Mouse (Mus musculus): ENCODE measurements around the gene Scamp5. TPM values are rescaled to one million over a fixed set of nuclear protein-coding genes. Genes with fewer than 3 reads are reported as not detected.

The Scamp5 gene
- polyA plus RNA-seq, 1 experiment from 2014 or later, result 17.3 TPM

- no peaks in the 10 kb centered on the region; the same call in 1 of the 2 replicates for H3K4me1 ChIP-seq
- no peak for DNase-seq (ENCODE audit: low spot score)
- no peak overlapping the region for H3K27ac ChIP-seq (replicated peaks)
- H3K9me3 ChIP-seq (replicated peaks), result 0 out of 2 replicates have a peak, but pooled peaks cover 3% of the 10 kb centered on the region
- peaks cover 29% of the 10 kb centered on the region for H3K27me3 ChIP-seq (ENCODE audit: low read depth, poor library complexity, severe bottlenecking)
- H3K36me3 ChIP-seq, result no peaks in the 10 kb centered on the region
- no peak overlapping the region for H3K4me3 ChIP-seq
These were observed 27.1 kb upstream of the Scamp5 start for GRCm38 (mm10) chr9:57494970-57495369.

- 0 out of 2 replicates have a peak, but pooled peaks cover 3% of the 10 kb centered on the region for H3K9me3 ChIP-seq (replicated peaks)
- peaks cover 15% of the 10 kb centered on the region for H3K27me3 ChIP-seq (ENCODE audit: low read depth, poor library complexity, severe bottlenecking)
- H3K36me3 ChIP-seq, result no peaks in the 10 kb centered on the region
- H3K4me3 ChIP-seq, result no peak overlapping the region
- H3K27ac ChIP-seq (replicated peaks), result no peak overlapping the region
- WGBS, result 89% methylated on average over 2 of the region's 2 CpGs
- no peaks in the 10 kb centered on the region for H3K4me1 ChIP-seq
- DNase-seq (ENCODE audit: low spot score), result no peak
These were observed 25.7 kb upstream of the Scamp5 start for GRCm38 (mm10) chr9:57493532-57493931.

DNA sequence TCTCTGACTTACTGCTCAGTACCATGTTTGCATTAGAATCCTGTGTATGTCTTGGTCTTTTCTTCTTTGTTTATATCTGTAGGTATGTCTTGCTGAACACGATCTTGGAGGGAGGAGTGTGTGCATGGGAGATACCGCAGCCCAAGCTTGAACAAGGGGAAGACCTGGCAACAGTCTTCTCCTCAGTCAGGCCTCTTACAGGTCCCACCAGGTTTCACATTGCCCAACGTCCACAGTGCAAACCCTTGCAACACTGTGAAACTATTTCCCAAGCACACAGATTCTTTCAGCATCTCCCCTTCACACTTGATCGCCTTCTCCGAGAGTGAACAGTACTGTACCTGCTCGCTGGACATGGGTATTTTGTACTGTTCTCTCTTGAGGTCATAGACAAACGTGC lies 19.9 kb upstream of the Scamp5 start:
- WGBS, result 80% methylated on average over 7 of the region's 7 CpGs

GRCm38 (mm10) chr9:57485774-57486173 lies 17.9 kb upstream of the Scamp5 start:
- Histone ChIP-seq H3K4me3 (no peak overlapping the region), H3K4me1 (peaks cover 4% of the 10 kb centered on the region; the same call in 1 of the 2 replicates), H3K27ac (replicated peaks) (no peak overlapping the region), H3K9me3 (replicated peaks) (0 out of 2 replicates have a peak, but pooled peaks cover 3% of the 10 kb centered on the region), H3K36me3 (no peaks in the 10 kb centered on the region), H3K27me3 (ENCODE audit: low read depth, poor library complexity, severe bottlenecking) (peaks cover 20% of the 10 kb centered on the region)
- WGBS, result 15% methylated on average over 7 of the region's 7 CpGs
- peak; percentile 73 for DNase-seq (ENCODE audit: low spot score)

More for the DNA sequence above, 19.9 kb upstream of the Scamp5 start:
- peaks cover 4% of the 10 kb centered on the region; the same call in 1 of the 2 replicates for H3K4me1 ChIP-seq
- no peak for DNase-seq (ENCODE audit: low spot score)
- no peaks in the 10 kb centered on the region for H3K36me3 ChIP-seq
- H3K9me3 ChIP-seq (replicated peaks), result 0 out of 2 replicates have a peak, but pooled peaks cover 3% of the 10 kb centered on the region
- H3K27me3 ChIP-seq (ENCODE audit: low read depth, poor library complexity, severe bottlenecking), result peaks cover 20% of the 10 kb centered on the region
- no peak overlapping the region for H3K4me3 ChIP-seq
- no peak overlapping the region for H3K27ac ChIP-seq (replicated peaks)

DNA sequence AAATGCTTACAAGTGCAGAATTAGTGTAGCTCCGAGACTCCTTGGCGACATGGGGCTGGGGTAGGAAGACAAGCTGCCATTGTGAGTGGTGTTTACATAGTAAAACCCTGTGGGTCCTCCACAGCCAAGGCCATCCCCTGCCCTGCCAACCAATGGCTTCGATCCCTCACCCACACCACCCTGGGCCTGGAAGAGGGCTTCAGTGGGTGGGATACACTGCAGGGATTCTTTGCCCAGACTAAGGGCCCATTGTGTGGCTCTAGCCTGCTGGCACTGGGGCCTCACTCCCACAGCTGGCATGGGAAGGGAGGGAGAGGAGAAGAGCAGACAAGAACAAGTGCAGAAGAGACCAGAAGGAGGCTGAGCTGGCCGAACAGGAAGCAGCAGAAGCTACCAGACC lies 1.1 kb upstream of the Scamp5 start:
- Histone ChIP-seq H3K4me1 (peaks cover 32% of the 10 kb centered on the region), H3K27me3 (ENCODE audit: low read depth, poor library complexity, severe bottlenecking) (peaks cover 10% of the 10 kb centered on the region), H3K36me3 (no peaks in the 10 kb centered on the region), H3K9me3 (replicated peaks) (no peaks in the 10 kb centered on the region), H3K27ac (replicated peaks) (no peak overlapping the region), H3K4me3 (no peak overlapping the region)
- DNase-seq (ENCODE audit: low spot score), result no peak
- WGBS, result 80% methylated on average over 4 of the region's 4 CpGs

DNA sequence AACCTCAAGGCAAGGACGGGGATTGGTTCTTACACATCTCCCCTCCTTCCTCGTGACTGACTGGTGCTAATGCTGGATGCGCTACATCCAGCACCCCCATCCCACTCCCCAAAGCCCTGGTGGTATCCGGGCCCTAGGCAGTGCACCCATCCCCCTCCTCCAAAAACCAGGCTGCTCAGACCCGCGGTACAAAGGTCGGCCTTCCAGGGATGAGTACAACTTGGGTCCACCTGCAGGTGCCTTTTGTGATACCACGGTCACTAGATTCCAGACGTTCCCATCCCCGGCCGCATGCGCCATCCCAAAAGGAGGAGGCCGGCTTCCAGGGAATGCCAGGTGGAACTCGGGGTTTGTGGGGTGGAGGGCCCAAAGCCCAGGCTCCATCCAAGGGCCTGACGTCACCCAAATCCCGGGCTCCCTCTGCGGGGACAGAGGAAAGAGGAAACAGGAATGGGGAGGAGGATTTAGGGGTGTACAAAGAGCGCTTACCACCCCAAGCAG lies 539 bp downstream of the Scamp5 start:
- Histone ChIP-seq H3K4me3 (peak overlapping the region; percentile 78), H3K27me3 (ENCODE audit: low read depth, poor library complexity, severe bottlenecking) (peaks cover 10% of the 10 kb centered on the region), H3K4me1 (peaks cover 32% of the 10 kb centered on the region), H3K36me3 (no peaks in the 10 kb centered on the region), H3K27ac (replicated peaks) (peak overlapping the region; percentile 88), H3K9me3 (replicated peaks) (no peaks in the 10 kb centered on the region)
- DNase-seq (ENCODE audit: low spot score), result peak; percentile 48
- WGBS, result under 1% methylated on average over 18 of the region's 18 CpGs

GRCm38 (mm10) chr9:57466101-57466500 lies 1.8 kb downstream of the Scamp5 start:
- H3K27me3 ChIP-seq (ENCODE audit: low read depth, poor library complexity, severe bottlenecking), result peaks cover 10% of the 10 kb centered on the region
- no peaks in the 10 kb centered on the region for H3K36me3 ChIP-seq
- no peak overlapping the region for H3K27ac ChIP-seq (replicated peaks)
- H3K4me3 ChIP-seq, result 0 out of 2 replicates have a peak overlapping the region, but pooled peaks have one; percentile 78
- no peaks in the 10 kb centered on the region for H3K9me3 ChIP-seq (replicated peaks)
- H3K4me1 ChIP-seq, result peaks cover 32% of the 10 kb centered on the region
- no peak for DNase-seq (ENCODE audit: low spot score)
- WGBS, result 77% methylated on average over 3 of the region's 3 CpGs

DNA sequence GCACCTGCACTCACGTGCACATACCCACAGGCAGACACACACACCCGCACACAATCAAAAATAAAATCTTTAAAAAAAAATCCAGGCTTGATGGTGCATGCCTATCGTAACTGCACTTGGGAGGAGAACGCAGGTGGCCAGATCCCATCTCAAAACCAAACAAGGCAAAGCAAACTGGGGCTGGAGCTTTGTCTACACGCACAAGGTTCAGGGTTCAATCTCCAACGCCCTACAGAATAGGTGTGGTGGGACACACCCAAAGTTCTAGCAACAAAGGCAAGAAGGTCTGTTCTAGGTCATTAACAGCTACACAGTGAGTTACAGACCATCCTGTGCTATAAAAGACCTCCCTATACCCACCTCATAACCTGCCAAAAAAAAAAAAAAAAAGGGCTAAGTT lies 5.0 kb downstream of the Scamp5 start:
- H3K4me1 ChIP-seq, result peaks cover 23% of the 10 kb centered on the region
- H3K9me3 ChIP-seq (replicated peaks), result no peaks in the 10 kb centered on the region
- WGBS, result 86% methylated on average over 6 of the region's 6 CpGs
- no peak overlapping the region for H3K27ac ChIP-seq (replicated peaks)
- peaks cover 6% of the 10 kb centered on the region for H3K27me3 ChIP-seq (ENCODE audit: low read depth, poor library complexity, severe bottlenecking)
- H3K36me3 ChIP-seq, result no peaks in the 10 kb centered on the region
- no peak for DNase-seq (ENCODE audit: low spot score)
- H3K4me3 ChIP-seq, result no peak overlapping the region

DNA sequence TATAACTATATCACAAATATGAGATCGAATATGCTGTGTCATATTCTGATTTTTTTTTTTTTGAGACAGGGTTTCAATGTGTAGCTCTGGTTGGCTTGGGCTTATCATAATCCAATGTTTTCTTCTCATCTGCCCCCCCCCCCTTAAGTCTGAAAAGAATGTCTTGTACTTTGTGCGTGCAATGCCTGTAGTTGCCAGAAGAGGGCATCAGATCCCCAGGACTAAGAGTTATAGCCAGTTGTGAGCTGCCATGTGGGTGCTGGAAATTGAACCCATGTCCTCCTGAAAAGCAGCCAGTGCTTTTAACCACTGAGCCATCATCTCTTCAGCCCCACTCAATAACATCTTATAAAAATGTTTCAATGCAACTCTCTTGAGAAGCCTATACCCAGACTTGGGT lies 8.2 kb downstream of the Scamp5 start:
- Histone ChIP-seq H3K9me3 (replicated peaks) (no peaks in the 10 kb centered on the region), H3K4me3 (no peak overlapping the region), H3K4me1 (no peaks in the 10 kb centered on the region), H3K36me3 (no peaks in the 10 kb centered on the region), H3K27ac (replicated peaks) (no peak overlapping the region), H3K27me3 (ENCODE audit: low read depth, poor library complexity, severe bottlenecking) (no peaks in the 10 kb centered on the region)
- no peak for DNase-seq (ENCODE audit: low spot score)
- WGBS, result 91% methylated on average over 2 of the region's 2 CpGs

GRCm38 (mm10) chr9:57453516-57453915 lies 14.3 kb downstream of the Scamp5 start:
- WGBS, result 90% methylated on average over 4 of the region's 4 CpGs
- no peak for DNase-seq (ENCODE audit: low spot score)

DNA sequence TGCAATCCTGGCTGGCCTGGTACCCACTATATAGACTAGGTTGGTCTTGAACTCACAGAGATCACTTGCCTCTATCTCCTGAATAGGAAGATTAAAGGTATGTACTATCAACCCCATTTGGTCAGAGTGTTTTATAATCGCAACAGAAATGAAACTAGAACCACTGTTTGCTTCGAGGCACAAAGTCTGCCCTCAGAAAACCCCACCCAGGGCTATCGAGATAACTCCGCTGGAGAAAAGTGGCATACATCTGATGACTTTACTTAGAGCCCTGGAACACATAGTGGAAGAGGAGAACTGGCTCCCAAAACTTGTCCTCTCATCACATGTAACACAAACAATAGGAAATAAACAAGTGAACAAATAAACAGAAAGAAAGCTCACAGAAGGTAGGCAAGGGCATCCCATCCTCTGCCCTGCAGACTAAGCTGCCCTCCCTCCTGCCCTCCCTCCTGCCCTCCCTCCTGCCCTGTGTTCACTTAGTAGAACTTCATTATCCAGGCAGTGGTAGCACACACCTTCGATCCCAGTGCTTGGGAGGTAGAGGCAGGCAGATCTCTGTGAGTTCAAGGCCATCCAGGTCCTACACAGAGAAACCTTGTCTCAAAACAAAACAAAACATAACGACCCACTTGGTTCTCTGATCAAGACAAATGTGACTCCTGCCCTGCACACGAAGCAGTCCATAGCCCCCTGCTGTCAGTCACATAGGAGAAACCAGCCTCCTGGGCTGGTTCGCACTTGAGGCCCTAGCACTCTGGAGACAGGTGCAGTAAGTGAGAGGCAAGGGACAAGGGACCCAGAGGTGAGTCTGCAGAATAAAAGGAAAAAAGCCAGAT lies 15.0 kb downstream of the Scamp5 start:
- Histone ChIP-seq H3K27ac (replicated peaks) (no peak overlapping the region), H3K4me3 (no peak overlapping the region), H3K4me1 (no peaks in the 10 kb centered on the region), H3K9me3 (replicated peaks) (no peaks in the 10 kb centered on the region), H3K36me3 (peaks cover 33% of the 10 kb centered on the region), H3K27me3 (ENCODE audit: low read depth, poor library complexity, severe bottlenecking) (no peaks in the 10 kb centered on the region)
- DNase-seq (ENCODE audit: low spot score), result no peak
- 87% methylated on average over 8 of the region's 8 CpGs for WGBS

More at GRCm38 (mm10) chr9:57453516-57453915, 14.3 kb downstream of the Scamp5 start:
- peaks cover 27% of the 10 kb centered on the region for H3K36me3 ChIP-seq
- no peaks in the 10 kb centered on the region for H3K27me3 ChIP-seq (ENCODE audit: low read depth, poor library complexity, severe bottlenecking)
- H3K4me3 ChIP-seq, result no peak overlapping the region
- no peaks in the 10 kb centered on the region for H3K4me1 ChIP-seq
- H3K9me3 ChIP-seq (replicated peaks), result no peaks in the 10 kb centered on the region
- no peak overlapping the region for H3K27ac ChIP-seq (replicated peaks)

- no peak overlapping the region for H3K27ac ChIP-seq (replicated peaks)
- WGBS, result 64% methylated on average over 1 of the region's 1 CpGs
- no peaks in the 10 kb centered on the region for H3K27me3 ChIP-seq (ENCODE audit: low read depth, poor library complexity, severe bottlenecking)
- H3K9me3 ChIP-seq (replicated peaks), result no peaks in the 10 kb centered on the region
- H3K4me3 ChIP-seq, result no peak overlapping the region
- peaks cover 6% of the 10 kb centered on the region; the same call in 1 of the 2 replicates for H3K4me1 ChIP-seq
- peaks cover 59% of the 10 kb centered on the region for H3K36me3 ChIP-seq
- no peak for DNase-seq (ENCODE audit: low spot score)
These were observed 18.1 kb downstream of the Scamp5 start for GRCm38 (mm10) chr9:57449715-57450114.

DNA sequence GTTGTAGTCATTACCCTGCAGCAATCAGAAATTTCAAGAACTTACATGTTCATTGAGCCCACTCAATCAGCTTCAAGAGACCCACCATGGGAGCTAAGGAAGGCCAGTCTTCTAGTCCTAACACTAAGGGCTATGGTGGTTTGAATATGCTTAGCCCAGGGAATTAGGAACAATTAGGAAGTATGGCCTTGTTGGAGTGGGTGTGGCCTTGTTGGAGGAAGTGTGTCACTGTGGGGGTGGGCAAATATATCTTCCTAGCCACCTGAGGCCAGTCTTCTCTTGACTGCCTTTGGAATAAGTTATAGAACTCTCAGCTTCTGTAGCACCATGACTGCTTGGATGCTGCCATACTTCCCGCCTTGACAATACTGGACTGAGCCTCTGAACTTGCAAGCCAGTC lies 27.2 kb downstream of the Scamp5 start:
- no peak for DNase-seq (ENCODE audit: low spot score)
- no peak overlapping the region for H3K27ac ChIP-seq (replicated peaks)
- no peaks in the 10 kb centered on the region for H3K27me3 ChIP-seq (ENCODE audit: low read depth, poor library complexity, severe bottlenecking)
- H3K4me1 ChIP-seq, result peaks cover 20% of the 10 kb centered on the region
- H3K4me3 ChIP-seq, result no peak overlapping the region
- no peaks in the 10 kb centered on the region for H3K9me3 ChIP-seq (replicated peaks)
- 88% methylated on average over 1 of the region's 1 CpGs for WGBS
- H3K36me3 ChIP-seq, result peaks cover 32% of the 10 kb centered on the region

Measured in midbrain, embryonic 10.5 days (tissue).